Mouse (Mus musculus) thymus, adult 2 months (tissue): ENCODE measurements around the gene Pros1. TPM values are rescaled to one million over a fixed set of nuclear protein-coding genes. Genes with fewer than 3 reads are reported as not detected.

ENCODE experiments used
- DNase-seq: peaks from one replicate; pipeline ENCODE4 v3.0.0; 2021
- H3K27ac ChIP-seq: fragments of 200-500 bp; 2 replicates; pipeline ENCODE4 v1.5.1; 2012; ENCODE audit warnings: low read length, control low read depth; ENCODE audit not compliant: control insufficient read depth, insufficient read depth
- H3K27me3 ChIP-seq: fragments of 200-500 bp; 2 replicates; pipeline ENCODE4 v1.6.1; 2012; ENCODE audit warnings: mild to moderate bottlenecking, low read length, moderate library complexity, mixed read lengths; ENCODE audit not compliant: control insufficient read depth, insufficient read depth
- H3K36me3 ChIP-seq: fragments of 200-500 bp; 2 replicates; pipeline ENCODE4 v1.6.1; 2012; ENCODE audit warnings: mild to moderate bottlenecking, low read length, moderate library complexity; ENCODE audit not compliant: control insufficient read depth, insufficient read depth
- H3K4me1 ChIP-seq: fragments of 200-500 bp; replicated peaks from 2 replicates; pipeline ENCODE4 v1.6.1; 2012; ENCODE audit warnings: low read length; ENCODE audit not compliant: control insufficient read depth, insufficient read depth
- H3K4me3 ChIP-seq: fragments of 200-500 bp; 2 replicates; pipeline ENCODE4 v1.5.1; 2012; ENCODE audit warnings: mild to moderate bottlenecking, low read length, control low read depth, moderate library complexity; ENCODE audit not compliant: control insufficient read depth, insufficient read depth
- CTCF ChIP-seq: fragments of 200-500 bp; IDR thresholded peaks from 2 replicates; pipeline ENCODE4 v1.5.1; 2012; ENCODE audit warnings: mild to moderate bottlenecking, control low read depth, low read length, moderate library complexity, borderline replicate concordance; ENCODE audit not compliant: control insufficient read depth, poor library complexity, insufficient read depth; ENCODE audit errors: extremely low read depth
- POLR2A ChIP-seq: fragments of 200-500 bp; IDR thresholded peaks from 2 replicates; pipeline ENCODE4 v1.6.1; 2012; ENCODE audit warnings: mild to moderate bottlenecking, low read length, control low read depth, moderate library complexity; ENCODE audit not compliant: control insufficient read depth, poor library complexity, insufficient read depth; ENCODE audit errors: extremely low read depth
- WGBS: fragments of 180-500 bp; shearing (Covaris S2); methylation state at CpG from one replicate; pipeline ENCODE4 v1.1.7; 2018; 5-methylcytosine and 5-hydroxymethylcytosine counted together
- polyA plus RNA-seq: library from polyadenylated mRNA; depleted of rRNA; stranded (reverse); fragments of >200 nt; gene quantifications from 2 replicates; pipeline ENCODE4 v1.2.3, GENCODE M21; 2012

Pros1 gene
- polyA plus RNA-seq, 1 experiment, result 2.8 TPM

DNA sequence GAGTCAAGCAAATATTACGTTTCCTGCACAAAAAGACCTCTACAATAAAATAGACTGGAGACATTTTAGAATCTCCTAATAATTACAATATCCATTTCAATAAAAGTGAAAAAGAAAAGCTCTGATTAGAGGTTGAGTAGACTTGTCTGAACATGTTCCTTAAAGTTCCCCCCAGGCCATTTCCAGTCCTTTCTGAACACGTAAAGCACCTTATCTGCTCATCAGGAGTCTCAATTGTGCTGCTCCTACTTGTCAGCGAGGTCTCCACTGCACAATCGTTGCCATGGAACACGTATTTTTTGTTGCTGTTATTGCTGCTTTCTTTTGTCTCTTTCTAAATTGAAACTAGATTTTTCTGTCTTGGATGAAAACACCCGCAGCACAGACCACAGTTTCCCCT is 7.3 kb downstream of the Pros1 start:
- no peak for DNase-seq
- 63% methylated on average over 6 of the region's 6 CpGs for WGBS
- no peak for TF ChIP-seq POLR2A
- TF ChIP-seq CTCF, result no peak
- Histone ChIP-seq H3K27me3 (no peaks in the 10 kb centered on the region), H3K27ac (no peak overlapping the region), H3K4me1 (no peaks in the 10 kb centered on the region), H3K36me3 (no peaks in the 10 kb centered on the region), H3K4me3 (no peak overlapping the region)

DNA sequence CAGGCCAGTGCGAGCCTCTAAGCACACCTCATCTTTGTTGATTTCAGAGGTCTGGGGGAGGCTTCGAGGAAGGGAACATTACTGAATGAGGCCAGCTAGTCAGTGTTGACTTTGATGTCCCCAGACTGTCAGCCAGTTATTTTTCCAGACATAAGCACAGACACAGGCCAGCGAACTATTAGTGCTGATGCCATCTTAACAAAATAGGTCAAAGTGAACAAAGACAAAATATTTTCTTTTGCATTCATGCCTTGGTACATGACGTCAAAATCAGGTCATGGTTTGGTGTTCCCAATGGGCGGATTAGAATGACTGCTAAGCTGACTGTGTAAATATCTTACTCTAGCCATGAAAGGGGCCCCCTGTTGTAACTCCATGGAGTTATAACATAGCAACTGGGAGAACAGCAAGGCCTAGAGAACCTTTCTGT is 18.6 kb downstream of the Pros1 start:
- H3K4me1 ChIP-seq, result no peaks in the 10 kb centered on the region
- no peak overlapping the region for H3K4me3 ChIP-seq
- no peaks in the 10 kb centered on the region for H3K36me3 ChIP-seq
- TF ChIP-seq POLR2A (no peak), CTCF (no peak)
- no peak overlapping the region for H3K27ac ChIP-seq
- no peaks in the 10 kb centered on the region for H3K27me3 ChIP-seq
- DNase-seq, result no peak
- WGBS, result 83% methylated on average over 5 of the region's 5 CpGs

DNA sequence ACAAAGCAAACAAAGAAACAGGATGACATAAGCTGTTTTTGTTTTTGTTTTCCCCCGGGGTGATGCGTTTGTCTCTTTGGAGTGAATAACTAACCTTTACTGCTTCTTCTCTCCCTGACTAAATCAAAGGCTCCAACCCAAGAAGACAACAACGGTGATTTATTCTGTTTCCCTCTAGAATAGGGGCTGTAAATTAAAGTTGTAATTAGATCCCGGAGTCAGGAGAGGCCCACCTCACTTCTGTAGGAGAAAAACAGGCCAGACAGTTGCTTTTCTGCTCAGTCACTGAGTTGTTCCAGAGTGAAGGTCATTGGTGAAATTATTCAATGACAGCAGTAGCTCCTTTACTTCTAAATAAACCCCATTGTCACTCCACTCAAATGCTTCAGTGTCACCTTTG is 19.1 kb downstream of the Pros1 start:
- Histone ChIP-seq H3K4me3 (no peak overlapping the region), H3K4me1 (no peaks in the 10 kb centered on the region), H3K27me3 (no peaks in the 10 kb centered on the region), H3K36me3 (no peaks in the 10 kb centered on the region), H3K27ac (no peak overlapping the region)
- DNase-seq, result no peak
- 58% methylated on average over 4 of the region's 4 CpGs for WGBS
- TF ChIP-seq POLR2A (no peak), CTCF (no peak)

DNA sequence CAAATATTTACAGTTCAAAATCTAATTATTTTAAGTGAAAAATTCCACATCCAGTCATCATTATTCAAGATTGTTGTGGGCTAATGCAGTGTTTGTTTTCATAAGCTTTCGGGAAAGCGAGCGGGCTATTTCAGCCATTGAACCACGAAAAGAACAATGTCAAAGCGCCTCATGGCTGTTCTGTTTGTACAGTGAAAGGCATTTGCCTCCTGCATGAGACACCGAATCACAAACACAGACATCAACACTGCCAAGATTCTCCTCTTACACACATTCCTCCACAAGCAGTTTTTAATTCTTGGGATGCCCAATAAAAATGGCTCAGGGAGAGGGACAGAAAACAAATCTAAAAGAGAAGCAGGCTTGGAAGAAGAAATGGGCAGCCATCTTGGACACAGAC is 20.0 kb downstream of the Pros1 start:
- Histone ChIP-seq H3K27ac (no peak overlapping the region), H3K27me3 (no peaks in the 10 kb centered on the region), H3K4me3 (no peak overlapping the region), H3K36me3 (no peaks in the 10 kb centered on the region), H3K4me1 (no peaks in the 10 kb centered on the region)
- TF ChIP-seq CTCF, result no peak
- no peak for TF ChIP-seq POLR2A
- no peak for DNase-seq
- WGBS, result 84% methylated on average over 6 of the region's 6 CpGs

DNA sequence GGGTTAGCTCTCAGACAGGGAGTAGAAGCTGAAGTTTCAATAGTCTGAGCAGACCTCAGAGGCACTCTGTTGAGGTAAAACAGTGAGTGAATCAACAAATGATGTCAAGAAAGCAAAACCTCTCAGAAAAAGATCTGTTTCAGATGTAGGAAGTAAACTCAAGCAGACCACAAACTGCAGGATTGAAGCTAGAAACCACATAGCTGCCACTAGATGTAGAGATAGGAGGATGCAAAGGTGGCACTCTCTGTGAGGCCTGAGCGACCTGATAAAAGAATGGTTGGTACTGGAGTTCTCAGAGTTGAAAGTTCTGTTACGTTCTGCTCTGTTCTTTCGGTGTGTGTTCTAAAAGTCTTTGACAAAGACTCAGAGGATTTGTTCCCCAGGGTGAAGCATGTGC is 41.7 kb downstream of the Pros1 start:
- no peak for DNase-seq
- Histone ChIP-seq H3K4me3 (no peak overlapping the region), H3K36me3 (no peaks in the 10 kb centered on the region), H3K27me3 (no peaks in the 10 kb centered on the region), H3K27ac (no peak overlapping the region), H3K4me1 (no peaks in the 10 kb centered on the region)
- 6% methylated on average over 3 of the region's 3 CpGs for WGBS
- TF ChIP-seq CTCF (no peak), POLR2A (no peak)

DNA sequence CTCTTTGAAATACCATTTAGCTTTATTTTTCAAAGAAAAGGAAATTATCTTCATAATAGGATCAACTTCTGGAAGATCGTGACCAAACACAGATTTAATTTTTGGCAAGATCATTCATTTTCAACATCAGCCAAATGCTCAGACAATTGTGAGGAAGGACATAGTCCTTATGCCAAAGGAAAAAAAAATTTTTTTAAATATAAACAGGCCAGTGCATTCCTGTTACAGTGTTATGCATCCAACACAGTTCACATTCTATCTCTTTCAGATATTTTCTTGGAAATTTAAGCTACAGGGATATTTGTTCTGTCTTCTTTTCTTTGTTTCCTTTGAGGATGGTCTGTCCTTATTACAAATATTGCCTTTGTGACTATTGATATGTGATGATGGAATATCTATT is 57.3 kb downstream of the Pros1 start:
- no peaks in the 10 kb centered on the region for H3K4me1 ChIP-seq
- H3K36me3 ChIP-seq, result no peaks in the 10 kb centered on the region
- H3K27me3 ChIP-seq, result no peaks in the 10 kb centered on the region
- TF ChIP-seq POLR2A (no peak), CTCF (no peak)
- H3K4me3 ChIP-seq, result no peak overlapping the region
- WGBS, result 91% methylated on average over 1 of the region's 1 CpGs
- H3K27ac ChIP-seq, result no peak overlapping the region
- no peak for DNase-seq

DNA sequence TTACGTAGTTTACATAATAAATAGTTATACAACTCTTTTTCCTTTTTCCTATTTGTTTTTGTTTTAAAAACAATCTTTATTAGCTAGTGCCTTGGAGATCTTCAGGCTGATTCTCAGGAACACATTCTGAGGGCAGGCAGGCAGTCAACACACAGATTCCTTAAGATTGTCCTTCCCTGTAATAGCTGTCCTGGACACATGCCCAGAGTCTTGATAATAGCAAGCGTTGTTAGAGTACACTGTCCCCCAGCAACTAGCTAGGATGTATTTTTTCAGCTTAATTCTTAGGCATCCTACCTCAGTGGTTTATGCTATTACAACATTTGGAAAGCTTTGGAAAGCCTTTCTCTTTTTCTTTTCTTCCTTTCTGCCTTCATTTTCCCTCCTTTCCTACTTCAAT is 58.1 kb downstream of the Pros1 start:
- WGBS, result 90% methylated on average over 2 of the region's 2 CpGs
- Histone ChIP-seq H3K4me3 (no peak overlapping the region), H3K27ac (no peak overlapping the region), H3K4me1 (no peaks in the 10 kb centered on the region), H3K27me3 (no peaks in the 10 kb centered on the region), H3K36me3 (no peaks in the 10 kb centered on the region)
- no peak for TF ChIP-seq CTCF
- TF ChIP-seq POLR2A, result no peak
- DNase-seq, result no peak
